Mouse (Mus musculus) intestine, embryonic 15.5 days (tissue): ENCODE measurements around the gene Pip4k2a. TPM values are rescaled to one million over a fixed set of nuclear protein-coding genes. Genes with fewer than 3 reads are reported as not detected.
"Not testable (repeated sequence)": the region's sequence is repeated elsewhere in the genome, so short reads cannot be mapped to it uniquely, and the experiment has no call there.

ENCODE experiments used
- ATAC-seq: fragments of 200-750 bp; cut with Nextera tagmentation; 2 replicates; pipeline ENCODE4 v1.8.0; 2017; ENCODE audit warnings: moderate TSS enrichment, moderate library complexity
- H3K27ac ChIP-seq: fragments of 300-500 bp; sonication (generic); 2 replicates; pipeline ENCODE4 v1.5.1; 2015; ENCODE audit warnings: mild to moderate bottlenecking, inconsistent platforms
- H3K27me3 ChIP-seq: fragments of 300-500 bp; sonication (generic); replicated peaks from 2 replicates; pipeline ENCODE4 v1.6.1; 2015; ENCODE audit warnings: inconsistent platforms
- H3K36me3 ChIP-seq: fragments of 300-500 bp; sonication (generic); 2 replicates; pipeline ENCODE4 v1.6.1; 2015; ENCODE audit warnings: inconsistent platforms
- H3K4me1 ChIP-seq: fragments of 300-500 bp; sonication (generic); replicated peaks from 2 replicates; pipeline ENCODE4 v1.6.1; 2015; ENCODE audit warnings: inconsistent platforms
- H3K4me2 ChIP-seq: fragments of 300-500 bp; sonication (generic); replicated peaks from 2 replicates; pipeline ENCODE4 v1.6.1; 2015; ENCODE audit warnings: mild to moderate bottlenecking, inconsistent platforms
- H3K4me3 ChIP-seq: fragments of 300-500 bp; sonication (generic); replicated peaks from 2 replicates; pipeline ENCODE4 v1.5.1; 2015; ENCODE audit warnings: inconsistent platforms
- H3K9ac ChIP-seq: fragments of 300-500 bp; sonication (generic); 2 replicates; pipeline ENCODE4 v1.6.1; 2015; ENCODE audit warnings: inconsistent platforms
- H3K9me3 ChIP-seq: fragments of 300-500 bp; sonication (generic); 2 replicates; pipeline ENCODE4 v1.6.1; 2016; ENCODE audit warnings: inconsistent platforms
- WGBS: fragments of 180-500 bp; shearing (Covaris S2); methylation state at CpG from one replicate; pipeline ENCODE4 v1.1.7; 2015; 5-methylcytosine and 5-hydroxymethylcytosine counted together
- polyA plus RNA-seq: library from polyadenylated mRNA; unstranded; fragments of >200 nt; fragmentation: Nextera tagmentation; extraction: Ambion mirVana; gene quantifications from 2 replicates; pipeline ENCODE4 v1.2.1, GENCODE M21; 2015

Gene Pip4k2a
- polyA plus RNA-seq, 1 experiment from 2014 or later, result 8.9 TPM

GRCm38 (mm10) chr2:18901133-18901532, 96.8 kb downstream of the Pip4k2a start:
- H3K4me2 ChIP-seq, result no peak overlapping the region
- H3K4me3 ChIP-seq, result no peak overlapping the region
- no peak overlapping the region for H3K9ac ChIP-seq
- H3K27me3 ChIP-seq, result no peaks in the 10 kb centered on the region
- H3K4me1 ChIP-seq, result peaks cover 18% of the 10 kb centered on the region
- H3K36me3 ChIP-seq, result no peaks in the 10 kb centered on the region
- ATAC-seq, result no peak
- H3K27ac ChIP-seq, result no peak overlapping the region
- whole genome bisulfite sequencing, result 89% methylated on average over 4 of the region's 4 CpGs
- no peaks in the 10 kb centered on the region for H3K9me3 ChIP-seq

DNA sequence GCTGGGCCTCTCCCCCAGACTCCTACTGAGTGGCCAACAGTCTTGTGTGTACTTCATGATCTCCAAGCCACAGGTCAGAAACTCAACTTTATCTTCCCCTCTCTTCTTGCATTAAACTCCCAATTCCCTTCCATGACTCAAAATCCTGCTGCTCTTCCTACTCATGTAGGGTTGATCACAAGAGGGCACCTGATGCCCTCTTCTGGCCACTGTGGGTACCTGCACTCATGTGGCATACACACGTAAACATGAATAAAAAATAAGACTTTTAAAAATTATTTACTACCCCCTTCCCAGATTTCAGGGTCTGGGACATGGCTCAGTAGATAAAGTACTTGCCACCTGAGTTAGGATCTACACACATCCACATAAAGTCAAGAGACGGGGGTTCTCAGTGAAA, 97.3 kb downstream of the Pip4k2a start:
- peaks cover 19% of the 10 kb centered on the region for H3K4me1 ChIP-seq
- no peak overlapping the region for H3K4me3 ChIP-seq
- WGBS, result 96% methylated on average over 2 of the region's 2 CpGs
- H3K9ac ChIP-seq, result no peak overlapping the region
- H3K27me3 ChIP-seq, result no peaks in the 10 kb centered on the region
- no peaks in the 10 kb centered on the region for H3K9me3 ChIP-seq
- H3K27ac ChIP-seq, result no peak overlapping the region
- no peak for ATAC-seq
- H3K36me3 ChIP-seq, result no peaks in the 10 kb centered on the region
- H3K4me2 ChIP-seq, result no peak overlapping the region

DNA sequence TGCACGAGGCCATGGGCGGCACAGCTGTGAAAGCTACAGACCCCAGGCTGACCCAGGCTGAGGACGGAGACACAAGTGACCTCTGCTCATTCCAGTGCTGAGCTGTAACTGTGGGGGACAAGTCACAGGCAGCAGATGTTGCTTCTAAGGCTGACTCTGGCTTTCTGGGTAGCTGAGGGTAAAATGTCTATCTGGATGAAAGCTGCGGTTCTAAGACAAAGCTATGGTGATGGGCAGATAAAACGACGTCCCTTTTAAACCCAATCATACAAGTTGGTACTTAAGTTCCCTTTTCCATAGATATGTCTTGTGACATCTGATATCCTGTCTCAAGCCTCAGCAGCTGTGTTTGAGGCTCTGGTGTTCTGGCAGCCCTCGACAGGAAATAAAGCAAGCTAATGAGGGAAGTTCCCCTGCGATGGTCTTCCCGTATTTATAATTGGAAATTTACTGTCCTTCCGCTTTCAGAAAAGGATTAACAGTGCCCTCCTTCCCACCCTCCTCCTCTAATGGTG, 100.1 kb downstream of the Pip4k2a start:
- peak overlapping the region; percentile 14; the same call in 1 of the 2 replicates for H3K4me2 ChIP-seq
- H3K36me3 ChIP-seq, result no peaks in the 10 kb centered on the region
- ATAC-seq, result no peak
- H3K4me3 ChIP-seq, result no peak overlapping the region
- WGBS, result 33% methylated on average over 10 of the region's 10 CpGs
- no peaks in the 10 kb centered on the region for H3K27me3 ChIP-seq
- H3K4me1 ChIP-seq, result peaks cover 19% of the 10 kb centered on the region
- H3K9me3 ChIP-seq, result no peaks in the 10 kb centered on the region
- 0 out of 2 replicates have a peak overlapping the region, but pooled peaks have one; percentile 33 for H3K27ac ChIP-seq
- H3K9ac ChIP-seq, result no peak overlapping the region

GRCm38 (mm10) chr2:18896015-18896414, 101.9 kb downstream of the Pip4k2a start:
- Histone ChIP-seq H3K4me3 (no peak overlapping the region), H3K9ac (no peak overlapping the region), H3K36me3 (no peaks in the 10 kb centered on the region), H3K4me2 (no peak overlapping the region), H3K27me3 (no peaks in the 10 kb centered on the region), H3K27ac (no peak overlapping the region), H3K4me1 (peaks cover 23% of the 10 kb centered on the region), H3K9me3 (no peaks in the 10 kb centered on the region)
- 0 out of 2 replicates have a peak, but pooled peaks have one; percentile 17 for ATAC-seq
- 32% methylated on average over 6 of the region's 6 CpGs for WGBS

DNA sequence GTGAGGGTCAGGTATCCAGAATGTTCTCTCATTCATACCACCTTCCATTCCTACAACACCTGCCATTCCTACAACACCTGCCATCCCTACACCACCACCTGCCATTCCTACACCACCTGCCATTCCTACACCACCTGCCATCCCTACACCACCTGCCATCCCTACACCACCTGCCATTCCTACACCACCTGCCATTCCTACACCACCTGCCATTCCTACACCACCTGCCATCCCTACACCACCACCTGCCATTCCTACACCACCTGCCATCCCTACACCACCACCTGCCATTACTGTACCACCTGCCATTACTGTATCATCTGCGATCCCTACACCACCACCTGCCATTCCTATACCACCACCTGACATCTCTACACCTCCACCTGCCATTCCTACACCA, 104.6 kb downstream of the Pip4k2a start:
- not testable (repeated sequence) for H3K4me2 ChIP-seq, H3K27ac ChIP-seq, H3K27me3 ChIP-seq, ATAC-seq, H3K9me3 ChIP-seq, H3K36me3 ChIP-seq, H3K9ac ChIP-seq, H3K4me3 ChIP-seq
- 97% methylated on average over 1 of the region's 1 CpGs for WGBS
- H3K4me1 ChIP-seq, result peaks cover 25% of the 10 kb centered on the region

- Histone ChIP-seq H3K4me1 (peaks cover 13% of the 10 kb centered on the region; the same call in 1 of the 2 replicates), H3K9me3 (no peaks in the 10 kb centered on the region), H3K4me2 (no peak overlapping the region), H3K36me3 (no peaks in the 10 kb centered on the region), H3K9ac (no peak overlapping the region), H3K27me3 (no peaks in the 10 kb centered on the region), H3K27ac (no peak overlapping the region), H3K4me3 (no peak overlapping the region)
- no peak for ATAC-seq
- 66% methylated on average over 10 of the region's 10 CpGs for WGBS
These were observed 105.9 kb downstream of the Pip4k2a start for GRCm38 (mm10) chr2:18891991-18892537.

- H3K27me3 ChIP-seq, result no peaks in the 10 kb centered on the region
- H3K4me1 ChIP-seq, result peaks cover 7% of the 10 kb centered on the region; the same call in 1 of the 2 replicates
- no peak overlapping the region for H3K4me2 ChIP-seq
- no peak overlapping the region for H3K4me3 ChIP-seq
- ATAC-seq, result no peak
- H3K36me3 ChIP-seq, result no peaks in the 10 kb centered on the region
- WGBS, result 43% methylated on average over 11 of the region's 11 CpGs
- no peak overlapping the region for H3K27ac ChIP-seq
- no peaks in the 10 kb centered on the region for H3K9me3 ChIP-seq
- no peak overlapping the region for H3K9ac ChIP-seq
These were observed 107.5 kb downstream of the Pip4k2a start for GRCm38 (mm10) chr2:18890227-18891001.

DNA sequence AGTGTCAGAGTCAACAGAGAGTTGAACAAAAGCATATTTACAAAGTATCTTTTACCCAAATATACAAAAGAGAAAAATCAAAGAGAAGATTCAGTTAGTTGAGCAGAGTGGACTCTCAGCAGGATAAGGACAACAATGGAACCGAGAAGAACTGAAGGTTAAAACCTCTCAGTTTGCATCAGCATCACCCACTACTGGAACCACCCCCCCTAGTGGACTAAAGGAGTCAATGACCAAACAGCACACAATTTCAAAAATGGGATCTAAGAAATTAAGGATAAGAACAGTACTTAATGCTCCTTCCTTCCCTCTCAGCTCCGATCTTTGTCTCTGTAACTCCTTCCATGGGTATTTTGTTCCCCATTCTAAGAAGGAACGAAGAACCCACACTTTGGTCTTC, 113.6 kb downstream of the Pip4k2a start:
- Histone ChIP-seq H3K27me3 (no peaks in the 10 kb centered on the region), H3K9ac (no peak overlapping the region), H3K4me2 (no peak overlapping the region), H3K4me3 (no peak overlapping the region), H3K36me3 (no peaks in the 10 kb centered on the region), H3K9me3 (no peaks in the 10 kb centered on the region), H3K27ac (no peak overlapping the region), H3K4me1 (no peaks in the 10 kb centered on the region)
- no peak for ATAC-seq
- WGBS, result 84% methylated on average over 3 of the region's 3 CpGs

DNA sequence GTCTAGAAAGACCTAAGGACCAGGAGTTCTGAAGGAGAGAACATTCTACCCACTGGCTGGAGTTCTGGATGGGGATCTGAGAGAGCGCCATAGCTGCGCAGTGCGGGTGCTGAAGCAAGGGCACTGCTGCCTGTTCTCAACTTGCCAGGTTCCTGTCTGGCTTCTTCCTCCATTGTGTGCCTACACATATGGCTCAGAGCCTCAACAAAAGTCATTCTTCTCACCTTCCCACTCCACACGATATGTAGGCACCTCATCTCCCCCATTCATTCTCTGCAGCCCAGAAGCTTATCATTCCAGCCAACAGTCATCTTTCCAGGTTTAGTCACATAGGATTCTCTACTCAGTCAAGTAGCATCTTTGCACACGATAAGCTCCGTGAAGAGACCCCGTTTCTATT, 123.3 kb downstream of the Pip4k2a start:
- H3K27ac ChIP-seq, result no peak overlapping the region
- no peaks in the 10 kb centered on the region for H3K9me3 ChIP-seq
- WGBS, result 96% methylated on average over 7 of the region's 7 CpGs
- H3K4me1 ChIP-seq, result no peaks in the 10 kb centered on the region
- no peak overlapping the region for H3K4me3 ChIP-seq
- H3K27me3 ChIP-seq, result no peaks in the 10 kb centered on the region
- no peaks in the 10 kb centered on the region for H3K36me3 ChIP-seq
- ATAC-seq, result no peak
- H3K9ac ChIP-seq, result no peak overlapping the region
- no peak overlapping the region for H3K4me2 ChIP-seq

GRCm38 (mm10) chr2:18874063-18874462, 123.9 kb downstream of the Pip4k2a start:
- H3K4me2 ChIP-seq, result no peak overlapping the region
- H3K36me3 ChIP-seq, result no peaks in the 10 kb centered on the region
- no peaks in the 10 kb centered on the region for H3K4me1 ChIP-seq
- no peak overlapping the region for H3K27ac ChIP-seq
- WGBS, result 91% methylated on average over 8 of the region's 8 CpGs
- no peak overlapping the region for H3K9ac ChIP-seq
- no peaks in the 10 kb centered on the region for H3K9me3 ChIP-seq
- no peaks in the 10 kb centered on the region for H3K27me3 ChIP-seq
- ATAC-seq, result no peak
- H3K4me3 ChIP-seq, result no peak overlapping the region

DNA sequence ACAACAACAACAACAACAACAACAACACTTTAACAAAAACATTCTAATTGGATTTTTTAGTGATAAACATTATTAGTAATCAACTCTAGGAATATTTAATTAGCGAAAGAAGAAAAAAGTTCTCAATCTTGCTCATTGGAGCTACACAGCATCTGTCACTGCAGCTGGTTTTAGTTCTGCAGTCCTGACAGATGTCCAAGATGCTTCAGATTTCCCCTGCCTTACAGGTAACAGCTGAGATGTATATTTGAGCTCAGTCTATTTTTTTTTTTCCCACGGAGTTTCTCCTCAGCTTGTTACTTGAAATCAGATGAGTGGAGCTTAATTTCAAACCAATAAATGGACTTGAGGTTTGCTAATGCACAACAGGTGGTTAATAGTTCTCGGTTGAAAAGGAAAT, 124.5 kb downstream of the Pip4k2a start:
- H3K9ac ChIP-seq, result no peak overlapping the region
- H3K27ac ChIP-seq, result no peak overlapping the region
- no peaks in the 10 kb centered on the region for H3K4me1 ChIP-seq
- ATAC-seq, result no peak
- H3K27me3 ChIP-seq, result no peaks in the 10 kb centered on the region
- no peak overlapping the region for H3K4me3 ChIP-seq
- no peak overlapping the region for H3K4me2 ChIP-seq
- WGBS, result 85% methylated on average over 3 of the region's 3 CpGs
- no peaks in the 10 kb centered on the region for H3K9me3 ChIP-seq
- no peaks in the 10 kb centered on the region for H3K36me3 ChIP-seq

GRCm38 (mm10) chr2:18872797-18873196, 125.1 kb downstream of the Pip4k2a start:
- H3K4me3 ChIP-seq, result no peak overlapping the region
- no peaks in the 10 kb centered on the region for H3K36me3 ChIP-seq
- ATAC-seq, result peak; percentile 45; the same call in 1 of the 2 replicates
- 7% methylated on average over 2 of the region's 2 CpGs for WGBS
- no peak overlapping the region for H3K27ac ChIP-seq
- no peaks in the 10 kb centered on the region for H3K27me3 ChIP-seq
- H3K4me1 ChIP-seq, result no peaks in the 10 kb centered on the region
- H3K9me3 ChIP-seq, result no peaks in the 10 kb centered on the region
- no peak overlapping the region for H3K4me2 ChIP-seq
- H3K9ac ChIP-seq, result no peak overlapping the region

GRCm38 (mm10) chr2:18871087-18871486, 126.8 kb downstream of the Pip4k2a start:
- Histone ChIP-seq H3K4me1 (no peaks in the 10 kb centered on the region), H3K4me2 (no peak overlapping the region), H3K27me3 (no peaks in the 10 kb centered on the region), H3K9me3 (no peaks in the 10 kb centered on the region), H3K36me3 (no peaks in the 10 kb centered on the region), H3K9ac (no peak overlapping the region), H3K27ac (no peak overlapping the region), H3K4me3 (no peak overlapping the region)
- peak; percentile 31; the same call in 1 of the 2 replicates for ATAC-seq
- WGBS, result 93% methylated on average over 3 of the region's 3 CpGs
